Mouse (Mus musculus) bone marrow, adult 2 months (tissue): Measurements from ENCODE around the gene Slc38a10.

ENCODE experiments used
- CTCF ChIP-seq: fragments of 200-500 bp; IDR thresholded peaks from 2 replicates; pipeline ENCODE4 v1.5.1; 2011; ENCODE audit warnings: low read length, control low read depth; ENCODE audit not compliant: control insufficient read depth, insufficient read depth
- POLR2A ChIP-seq: fragments of 200-500 bp; IDR thresholded peaks from 2 replicates; pipeline ENCODE4 v1.6.1; 2011; ENCODE audit warnings: low read depth, mild to moderate bottlenecking, control low read depth, low read length, borderline replicate concordance; ENCODE audit not compliant: control insufficient read depth

DNA sequence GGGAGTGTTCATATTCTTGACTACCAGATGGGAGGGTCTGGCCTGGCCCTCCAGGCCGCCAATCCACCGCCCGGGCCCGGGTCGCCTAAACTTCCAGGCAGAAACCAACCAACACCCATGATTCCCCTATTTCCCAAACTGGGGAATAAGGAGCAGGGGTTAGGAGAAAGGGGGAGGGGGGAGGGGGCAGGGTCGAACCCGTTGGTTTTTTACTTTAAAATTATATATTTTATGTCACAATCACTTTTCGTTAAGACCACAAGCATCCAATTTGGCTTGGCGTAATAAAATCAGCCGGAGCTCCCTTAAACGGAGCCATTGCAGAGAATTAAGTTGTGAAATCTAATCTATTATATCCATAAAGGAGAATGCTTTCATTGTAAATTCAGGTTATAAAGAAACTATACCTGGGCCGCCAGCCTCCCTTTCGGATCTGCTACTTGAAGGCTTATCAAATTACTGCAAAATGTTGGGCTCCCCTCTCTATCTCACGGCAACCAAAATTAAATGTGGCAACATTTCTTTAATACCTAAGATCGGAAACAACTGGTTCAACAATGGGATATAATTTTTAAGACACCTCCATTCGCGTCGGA lies 35.1 kb upstream of the Slc38a10 start:
- TF ChIP-seq CTCF = no peak
- TF ChIP-seq POLR2A = no peak
